Mouse (Mus musculus): ENCODE measurements at regions not wholly inside any gene's neighbourhood (a gene's known extent, or its start where the extent isn't known, plus 50 kb on each side); places are given as distances from the start of the nearest gene placed in this dataset.

- WGBS: 93% methylated on average over 3 of the region's 3 CpGs
- H3K4me3 ChIP-seq (replicated peaks; ENCODE audit: low read length): no peak overlapping the region
- no peaks in the 10 kb centered on the region for H3K4me1 ChIP-seq (ENCODE audit: control insufficient read depth, insufficient read depth, low read length)
- no peak overlapping the region for H3K4me2 ChIP-seq (replicated peaks; ENCODE audit: low read depth, low read length, severe bottlenecking)
- ATAC-seq (ENCODE audit: low FRiP score, low read depth) (no peak), DNase-seq (ENCODE audit: low spot score) (no peak)
- no peak overlapping the region for H3K27ac ChIP-seq (replicated peaks; ENCODE audit: low read depth, low read length)
- no peak for TF ChIP-seq POLR2A (IDR thresholded peaks at IDR 0.05; ENCODE audit: borderline replicate concordance, extremely low read depth, insufficient read depth, insufficient read length)
- no peaks in the 10 kb centered on the region for H3K36me3 ChIP-seq (ENCODE audit: control insufficient read depth, insufficient read depth, low read length)
- no peaks in the 10 kb centered on the region for H3K27me3 ChIP-seq (ENCODE audit: control insufficient read depth, insufficient read depth, low read length)
- H3K9me3 ChIP-seq (ENCODE audit: control insufficient read depth, low read length): no peaks in the 10 kb centered on the region
- H3K9ac ChIP-seq (ENCODE audit: low read depth, low read length, severe bottlenecking): no peak overlapping the region
Observed at GRCm38 (mm10) chr5:78900128-78900527, 1492.3 kb upstream of the Igfbp7 start.

- H3K4me2 ChIP-seq (replicated peaks; ENCODE audit: low read depth, low read length, severe bottlenecking): no peak overlapping the region
- no peaks in the 10 kb centered on the region for H3K9me3 ChIP-seq (ENCODE audit: control insufficient read depth, low read length)
- no peaks in the 10 kb centered on the region for H3K36me3 ChIP-seq (ENCODE audit: control insufficient read depth, insufficient read depth, low read length)
- DNase-seq (ENCODE audit: low spot score) (no peak), ATAC-seq (ENCODE audit: low FRiP score, low read depth) (no peak)
- TF ChIP-seq POLR2A (IDR thresholded peaks at IDR 0.05; ENCODE audit: borderline replicate concordance, extremely low read depth, insufficient read depth, insufficient read length): no peak
- no peak overlapping the region for H3K4me3 ChIP-seq (replicated peaks; ENCODE audit: low read length)
- no peak overlapping the region for H3K27ac ChIP-seq (replicated peaks; ENCODE audit: low read depth, low read length)
- H3K27me3 ChIP-seq (ENCODE audit: control insufficient read depth, insufficient read depth, low read length): no peaks in the 10 kb centered on the region
- H3K4me1 ChIP-seq (ENCODE audit: control insufficient read depth, insufficient read depth, low read length): no peaks in the 10 kb centered on the region
- 39% methylated on average over 3 of the region's 3 CpGs for WGBS
- no peak overlapping the region for H3K9ac ChIP-seq (ENCODE audit: low read depth, low read length, severe bottlenecking)
Observed at GRCm38 (mm10) chr5:78878775-78879174, 1470.9 kb upstream of the Igfbp7 start.

GRCm38 (mm10) chr5:78845126-78845525 is 1437.3 kb upstream of the Igfbp7 start:
- Histone ChIP-seq H3K4me3 (replicated peaks; ENCODE audit: low read length) (no peak overlapping the region), H3K27me3 (ENCODE audit: control insufficient read depth, insufficient read depth, low read length) (no peaks in the 10 kb centered on the region), H3K9me3 (ENCODE audit: control insufficient read depth, low read length) (no peaks in the 10 kb centered on the region), H3K4me2 (replicated peaks; ENCODE audit: low read depth, low read length, severe bottlenecking) (no peak overlapping the region), H3K27ac (replicated peaks; ENCODE audit: low read depth, low read length) (no peak overlapping the region), H3K4me1 (ENCODE audit: control insufficient read depth, insufficient read depth, low read length) (no peaks in the 10 kb centered on the region), H3K9ac (ENCODE audit: low read depth, low read length, severe bottlenecking) (no peak overlapping the region), H3K36me3 (ENCODE audit: control insufficient read depth, insufficient read depth, low read length) (no peaks in the 10 kb centered on the region)
- DNase-seq (ENCODE audit: low spot score) (no peak), ATAC-seq (ENCODE audit: low FRiP score, low read depth) (no peak)
- 87% methylated on average over 1 of the region's 1 CpGs for WGBS
- no peak for TF ChIP-seq POLR2A (IDR thresholded peaks at IDR 0.05; ENCODE audit: borderline replicate concordance, extremely low read depth, insufficient read depth, insufficient read length)

GRCm38 (mm10) chr5:78797391-78797790 is 1389.5 kb upstream of the Igfbp7 start:
- Histone ChIP-seq H3K4me3 (replicated peaks; ENCODE audit: low read length) (no peak overlapping the region), H3K9ac (ENCODE audit: low read depth, low read length, severe bottlenecking) (no peak overlapping the region), H3K27me3 (ENCODE audit: control insufficient read depth, insufficient read depth, low read length) (no peaks in the 10 kb centered on the region), H3K9me3 (ENCODE audit: control insufficient read depth, low read length) (no peaks in the 10 kb centered on the region), H3K36me3 (ENCODE audit: control insufficient read depth, insufficient read depth, low read length) (no peaks in the 10 kb centered on the region), H3K4me1 (ENCODE audit: control insufficient read depth, insufficient read depth, low read length) (no peaks in the 10 kb centered on the region), H3K27ac (replicated peaks; ENCODE audit: low read depth, low read length) (no peak overlapping the region), H3K4me2 (replicated peaks; ENCODE audit: low read depth, low read length, severe bottlenecking) (no peak overlapping the region)
- WGBS: 78% methylated on average over 1 of the region's 1 CpGs
- DNase-seq (ENCODE audit: low spot score) (no peak), ATAC-seq (ENCODE audit: low FRiP score, low read depth) (no peak)
- TF ChIP-seq POLR2A (IDR thresholded peaks at IDR 0.05; ENCODE audit: borderline replicate concordance, extremely low read depth, insufficient read depth, insufficient read length): no peak

All from limb, embryonic 14.5 days (tissue).